Mouse (Mus musculus): ENCODE results near the gene Bco2. TPM values are rescaled to one million over a fixed set of nuclear protein-coding genes. Genes with fewer than 3 reads are reported as not detected.
A peak's percentile ranks its signal among the peaks of the same experiment; 100 is the strongest.

Gene Bco2
- polyA plus RNA-seq, 2 experiments: 0.28 to 0.33 TPM

GRCm38 (mm10) chr9:50528293-50528892 lies 26.6 kb downstream of the Bco2 start, which contains the start of gene Pts:
TSS of gene Pts (minus strand) at chr9:50528724.
- H3K9ac ChIP-seq (replicated peaks): peak within 1 kb of the TSS; percentile 85
- peak within 1 kb of the TSS; percentile 83 to 94 for H3K4me3 ChIP-seq (ENCODE audit: insufficient read depth in 1 of 2, low read depth in 2 of 2, low read length in 2 of 2)
- DNase-seq (ENCODE audit: low read depth in 3 of 3, low spot score in 3 of 3): peak; percentile 87 to 95 (median 91)
- WGBS (ENCODE audit: insufficient replicate concordance): under 1% methylated on average over 54 of the region's 54 CpGs
- H3K9me3 ChIP-seq (ENCODE audit: control insufficient read depth, low read length): no peaks in the 10 kb centered on the region
- H3K4me2 ChIP-seq (ENCODE audit: low read depth): peak within 1 kb of the TSS; percentile 92
- no peaks in the 10 kb centered on the region for H3K27me3 ChIP-seq (ENCODE audit: control insufficient read depth, insufficient read depth, low read length)
- H3K27ac ChIP-seq: peak within 1 kb of the TSS; percentile 50; the same call in 1 of the 2 replicates
- peaks cover 0 to 11% of the 10 kb centered on the region in 2 experiments; a peak in 3 of 4 replicates for H3K4me1 ChIP-seq (replicated peaks; ENCODE audit: control insufficient read depth in 2 of 2, insufficient read depth in 2 of 2, low read length in 1 of 2)
- no peak for TF ChIP-seq EP300 (IDR thresholded peaks at IDR 0.05; ENCODE audit: low read depth)
- peak; percentile 92 for TF ChIP-seq CTCF (IDR thresholded peaks at IDR 0.05; ENCODE audit: low read depth)
- ATAC-seq (ENCODE audit: insufficient read depth): peak; percentile 99
- H3K36me3 ChIP-seq (replicated peaks; ENCODE audit: control insufficient read depth, insufficient read depth, low read depth): no peaks in the 10 kb centered on the region

GRCm38 (mm10) chr9:50527860-50528259 lies 27.1 kb downstream of the Bco2 start:
- Histone ChIP-seq H3K9me3 (ENCODE audit: control insufficient read depth, low read length) (no peaks in the 10 kb centered on the region), H3K4me3 (ENCODE audit: insufficient read depth in 1 of 2, low read depth in 2 of 2, low read length in 2 of 2) (peak overlapping the region; percentile 83 to 94), H3K4me1 (replicated peaks; ENCODE audit: control insufficient read depth in 2 of 2, insufficient read depth in 2 of 2, low read length in 1 of 2) (peaks cover 0 to 7% of the 10 kb centered on the region in 2 experiments; a peak in 3 of 4 replicates), H3K27me3 (ENCODE audit: control insufficient read depth, insufficient read depth, low read length) (no peaks in the 10 kb centered on the region), H3K36me3 (replicated peaks; ENCODE audit: control insufficient read depth, insufficient read depth, low read depth) (no peaks in the 10 kb centered on the region), H3K27ac (no peak overlapping the region), H3K9ac (replicated peaks) (peak overlapping the region; percentile 85), H3K4me2 (ENCODE audit: low read depth) (peak overlapping the region; percentile 92)
- DNase-seq (ENCODE audit: low read depth in 3 of 3, low spot score in 3 of 3) (peak in 1 of 3 experiments; percentile 31), ATAC-seq (ENCODE audit: insufficient read depth) (0 out of 2 replicates have a peak, but pooled peaks have one; percentile 5)
- 29% methylated on average over 7 of the region's 7 CpGs for WGBS (ENCODE audit: insufficient replicate concordance)
- TF ChIP-seq EP300 (IDR thresholded peaks at IDR 0.05; ENCODE audit: low read depth) (no peak), CTCF (IDR thresholded peaks at IDR 0.05; ENCODE audit: low read depth) (no peak)

GRCm38 (mm10) chr9:50525585-50525984 lies 29.4 kb downstream of the Bco2 start:
- Histone ChIP-seq H3K9me3 (ENCODE audit: control insufficient read depth, low read length) (no peaks in the 10 kb centered on the region), H3K27me3 (ENCODE audit: control insufficient read depth, insufficient read depth, low read length) (no peaks in the 10 kb centered on the region), H3K4me1 (replicated peaks; ENCODE audit: control insufficient read depth in 2 of 2, insufficient read depth in 2 of 2, low read length in 1 of 2) (peaks cover 0 to 7% of the 10 kb centered on the region in 2 experiments; a peak in 3 of 4 replicates), H3K27ac (no peak overlapping the region), H3K9ac (replicated peaks) (no peak overlapping the region), H3K36me3 (replicated peaks; ENCODE audit: control insufficient read depth, insufficient read depth, low read depth) (no peaks in the 10 kb centered on the region), H3K4me3 (ENCODE audit: insufficient read depth in 1 of 2, low read depth in 2 of 2, low read length in 2 of 2) (no peak overlapping the region), H3K4me2 (ENCODE audit: low read depth) (no peak overlapping the region)
- TF ChIP-seq EP300 (IDR thresholded peaks at IDR 0.05; ENCODE audit: low read depth) (no peak), CTCF (IDR thresholded peaks at IDR 0.05; ENCODE audit: low read depth) (no peak)
- DNase-seq (ENCODE audit: low read depth in 3 of 3, low spot score in 3 of 3) (no peak), ATAC-seq (ENCODE audit: insufficient read depth) (no peak)
- WGBS (ENCODE audit: insufficient replicate concordance): 62% methylated on average over 5 of the region's 5 CpGs

GRCm38 (mm10) chr9:50524936-50525335 lies 30.0 kb downstream of the Bco2 start:
- no peak for TF ChIP-seq EP300 (IDR thresholded peaks at IDR 0.05; ENCODE audit: low read depth)
- no peak for TF ChIP-seq CTCF (IDR thresholded peaks at IDR 0.05; ENCODE audit: low read depth)
- Histone ChIP-seq H3K4me2 (ENCODE audit: low read depth) (no peak overlapping the region), H3K36me3 (replicated peaks; ENCODE audit: control insufficient read depth, insufficient read depth, low read depth) (no peaks in the 10 kb centered on the region), H3K9me3 (ENCODE audit: control insufficient read depth, low read length) (no peaks in the 10 kb centered on the region), H3K4me1 (replicated peaks; ENCODE audit: control insufficient read depth in 2 of 2, insufficient read depth in 2 of 2, low read length in 1 of 2) (peaks cover 0 to 7% of the 10 kb centered on the region in 2 experiments; a peak in 3 of 4 replicates), H3K9ac (replicated peaks) (no peak overlapping the region), H3K27me3 (ENCODE audit: control insufficient read depth, insufficient read depth, low read length) (no peaks in the 10 kb centered on the region), H3K4me3 (ENCODE audit: insufficient read depth in 1 of 2, low read depth in 2 of 2, low read length in 2 of 2) (no peak overlapping the region), H3K27ac (no peak overlapping the region)
- DNase-seq (ENCODE audit: low read depth in 3 of 3, low spot score in 3 of 3) (no peak), ATAC-seq (ENCODE audit: insufficient read depth) (no peak)
- 74% methylated on average over 5 of the region's 5 CpGs for WGBS (ENCODE audit: insufficient replicate concordance)

GRCm38 (mm10) chr9:50522574-50522973 lies 32.4 kb downstream of the Bco2 start:
- H3K27me3 ChIP-seq (ENCODE audit: control insufficient read depth, insufficient read depth, low read length): no peaks in the 10 kb centered on the region
- 64% methylated on average over 5 of the region's 5 CpGs for WGBS (ENCODE audit: insufficient replicate concordance)

More at GRCm38 (mm10) chr9:50522574-50522973, 32.4 kb downstream of the Bco2 start:
- Histone ChIP-seq H3K9ac (replicated peaks) (no peak overlapping the region), H3K4me3 (ENCODE audit: insufficient read depth in 1 of 2, low read depth in 2 of 2, low read length in 2 of 2) (no peak overlapping the region), H3K9me3 (ENCODE audit: control insufficient read depth, low read length) (no peaks in the 10 kb centered on the region), H3K4me1 (replicated peaks; ENCODE audit: control insufficient read depth in 2 of 2, insufficient read depth in 2 of 2, low read length in 1 of 2) (peaks cover 0 to 3% of the 10 kb centered on the region in 2 experiments; a peak in 3 of 4 replicates), H3K4me2 (ENCODE audit: low read depth) (no peak overlapping the region), H3K27ac (no peak overlapping the region), H3K36me3 (replicated peaks; ENCODE audit: control insufficient read depth, insufficient read depth, low read depth) (no peaks in the 10 kb centered on the region)
- no peak for ATAC-seq (ENCODE audit: insufficient read depth)
- TF ChIP-seq CTCF (IDR thresholded peaks at IDR 0.05; ENCODE audit: low read depth) (no peak), EP300 (IDR thresholded peaks at IDR 0.05; ENCODE audit: low read depth) (no peak)
- DNase-seq (ENCODE audit: low read depth in 3 of 3, low spot score in 3 of 3): no peak

Data from liver, embryonic 14.5 days (tissue).